In genomic region chrX:101979267-101979666, GRCm38 (mm10) we compare ENCODE assay signal across 8 mouse cellular contexts.
A peak's percentile ranks its signal among the peaks of the same experiment; 100 is the strongest.
DNase-seq lines count a peak whose midpoint lies in the region; ATAC-seq and TF ChIP-seq lines count a peak whose summit lies in the region.

No protein-coding gene starts in this region.

- no peak for TF ChIP-seq CTCF in intestine, postnatal 0 days (IDR thresholded peaks at IDR 0.05; ENCODE audit: low read depth)

- no peaks in the 10 kb centered on the region for H3K4me1 ChIP-seq in intestine, embryonic 14.5 days (replicated peaks; ENCODE audit: control insufficient read depth, insufficient read depth, low read length)
- H3K4me1 ChIP-seq in intestine, postnatal 0 days (replicated peaks; ENCODE audit: control insufficient read depth, insufficient read depth, low read length): no peaks in the 10 kb centered on the region
- H3K4me1 ChIP-seq in embryonic facial prominence, embryonic 13.5 days: peaks cover 9% of the 10 kb centered on the region; the same call in 1 of the 2 replicates

- H3K27me3 ChIP-seq in intestine, embryonic 14.5 days (replicated peaks; ENCODE audit: control insufficient read depth, insufficient read depth, low read length): peaks cover 8% of the 10 kb centered on the region; the same call in 1 of the 2 replicates
- no peaks in the 10 kb centered on the region for H3K27me3 ChIP-seq in intestine, postnatal 0 days (replicated peaks; ENCODE audit: control insufficient read depth, insufficient read depth, low read length)
- peaks cover 42% of the 10 kb centered on the region for H3K27me3 ChIP-seq in embryonic facial prominence, embryonic 13.5 days

- H3K9me3 ChIP-seq in intestine, embryonic 14.5 days (ENCODE audit: control insufficient read depth, low read length): no peaks in the 10 kb centered on the region
- no peaks in the 10 kb centered on the region for H3K9me3 ChIP-seq in intestine, postnatal 0 days (ENCODE audit: control insufficient read depth)
- H3K9me3 ChIP-seq in embryonic facial prominence, embryonic 13.5 days: no peaks in the 10 kb centered on the region

- ATAC-seq in intestine, embryonic 14.5 days (replicated peaks; ENCODE audit: low FRiP score, low TSS enrichment, low read depth): peak; percentile 85
- ATAC-seq in intestine, postnatal 0 days: no peak
- no peak for ATAC-seq in embryonic facial prominence, embryonic 13.5 days (ENCODE audit: insufficient number of reproducible peaks, insufficient read depth, low FRiP score, low TSS enrichment, low read depth)

- peak; percentile 54 for DNase-seq in intestine, embryonic 14.5 days (ENCODE audit: low spot score)
- peak; percentile 85 for DNase-seq in ES-CJ7 (ENCODE audit: low read depth, low spot score)
- DNase-seq in lung, postnatal 36 days: peak; percentile 40
- DNase-seq in B cell, adult 2 months: no peak
- no peak for DNase-seq in thymus, adult 18-20 months
- DNase-seq in adrenal gland, adult 18-20 months (ENCODE audit: low spot score in 2 of 2): no peak

- peak overlapping the region; percentile 65 for H3K27ac ChIP-seq in intestine, embryonic 14.5 days (ENCODE audit: low read depth)
- H3K27ac ChIP-seq in intestine, postnatal 0 days (ENCODE audit: low read depth, low read length): no peak overlapping the region
- H3K27ac ChIP-seq in embryonic facial prominence, embryonic 13.5 days: no peak overlapping the region

- whole genome bisulfite sequencing in intestine, embryonic 14.5 days: 29% methylated on average over 5 of the region's 5 CpGs
- 42% methylated on average over 5 of the region's 5 CpGs for WGBS in intestine, postnatal 0 days
- 44% methylated on average over 5 of the region's 5 CpGs for WGBS in embryonic facial prominence, embryonic 13.5 days

- no peaks in the 10 kb centered on the region for H3K36me3 ChIP-seq in intestine, embryonic 14.5 days (ENCODE audit: control insufficient read depth, insufficient read depth, low read length)
- no peaks in the 10 kb centered on the region for H3K36me3 ChIP-seq in intestine, postnatal 0 days (ENCODE audit: control insufficient read depth, insufficient read depth)
- H3K36me3 ChIP-seq in embryonic facial prominence, embryonic 13.5 days: no peaks in the 10 kb centered on the region

- H3K4me2 ChIP-seq in intestine, embryonic 14.5 days (ENCODE audit: low read length): no peak overlapping the region
- no peak overlapping the region for H3K4me2 ChIP-seq in intestine, postnatal 0 days (replicated peaks; ENCODE audit: low read depth)
- 0 out of 2 replicates have a peak overlapping the region, but pooled peaks have one; percentile 5 for H3K4me2 ChIP-seq in embryonic facial prominence, embryonic 13.5 days

- no peak overlapping the region for H3K9ac ChIP-seq in intestine, embryonic 14.5 days (ENCODE audit: low read length)
- no peak overlapping the region for H3K9ac ChIP-seq in intestine, postnatal 0 days (ENCODE audit: low read depth, low read length)
- H3K9ac ChIP-seq in embryonic facial prominence, embryonic 13.5 days: no peak overlapping the region

- H3K4me3 ChIP-seq in intestine, embryonic 14.5 days (ENCODE audit: low read depth, low read length): no peak overlapping the region
- H3K4me3 ChIP-seq in intestine, postnatal 0 days (ENCODE audit: low read depth, low read length): no peak overlapping the region
- no peak overlapping the region for H3K4me3 ChIP-seq in embryonic facial prominence, embryonic 13.5 days

Comparison
In these comparisons a context has a peak if more than half of its experiments do, and no peak if none do; other contexts are left out.
1. DNase-seq: peak in intestine, embryonic 14.5 days (single experiment), ES-CJ7 (single experiment) and lung, postnatal 36 days (single experiment); none in B cell, adult 2 months (0 of 2), thymus, adult 18-20 months (0 of 2) and adrenal gland, adult 18-20 months (0 of 2).